Mouse (Mus musculus) granulocyte monocyte progenitor cell, adult 5-6 weeks (primary cell): Measurements from ENCODE around the gene Cpz. TPM values are rescaled to one million over a fixed set of nuclear protein-coding genes. Genes with fewer than 3 reads are reported as not detected.

Experiments
- total RNA-seq, 2 experiments: library from RNA; stranded (forward) in 1 of 2; stranded (reverse) in 1 of 2; fragments of 200-712, 200-1000 nt in 1 of 2; fragments of >200 nt in 1 of 2; fragmentation: Nextera tagmentation in 1 of 2; gene quantifications; 2 replicates each; pipeline ENCODE4 v1.2.3; 2014 to 2017

Cpz gene
- total RNA-seq, 2 experiments from 2014 or later, result not detected

Other genes with a start within 250 kb of the Cpz start
- gene Adra2c, start 247.4 kb downstream of the Cpz start, total RNA-seq (2014; fragmentation: Nextera tagmentation), result not detected in 2 replicates
- not detected in 2 replicates for gene Adra2c, start 247.4 kb downstream of the Cpz start, total RNA-seq (2017)
- not detected in 2 replicates for gene Hmx1, start 136.6 kb downstream of the Cpz start, total RNA-seq (2014; fragmentation: Nextera tagmentation)
- not detected in 2 replicates for gene Hmx1, start 136.6 kb downstream of the Cpz start, total RNA-seq (2017)
- gene Trmt44, start 49.4 kb upstream of the Cpz start, total RNA-seq (2014; fragmentation: Nextera tagmentation), result 8.1 and 9.5 TPM in 2 replicates
- 8.5 and 13.3 TPM in 2 replicates for gene Trmt44, start 49.4 kb upstream of the Cpz start, total RNA-seq (2017)
- gene Acox3, start 57.3 kb upstream of the Cpz start, total RNA-seq (2014; fragmentation: Nextera tagmentation), result 41.4 and 56.5 TPM in 2 replicates
- 25.3 and 34.5 TPM in 2 replicates for gene Acox3, start 57.3 kb upstream of the Cpz start, total RNA-seq (2017)
- gene Htra3, start 154.1 kb upstream of the Cpz start, total RNA-seq (2014; fragmentation: Nextera tagmentation), result not detected in 2 replicates
- not detected in 2 replicates for gene Htra3, start 154.1 kb upstream of the Cpz start, total RNA-seq (2017)
- gene Sh3tc1, start 214.3 kb upstream of the Cpz start, total RNA-seq (2014; fragmentation: Nextera tagmentation), result 3.9 and 26.5 TPM in 2 replicates
- 3.9 and 5.1 TPM in 2 replicates for gene Sh3tc1, start 214.3 kb upstream of the Cpz start, total RNA-seq (2017)
- 1.6 TPM in 1 of 2 replicates, not detected in the other for gene Ablim2, start 232.2 kb upstream of the Cpz start, total RNA-seq (2014; fragmentation: Nextera tagmentation)
- gene Ablim2, start 232.2 kb upstream of the Cpz start, total RNA-seq (2017), result 0.22 TPM in 1 of 2 replicates, not detected in the other